Mouse (Mus musculus): ENCODE measurements at regions not wholly inside any gene's neighbourhood (a gene's known extent, or its start where the extent isn't known, plus 50 kb on each side); places are given as distances from the start of the nearest gene placed in this dataset.

DNA sequence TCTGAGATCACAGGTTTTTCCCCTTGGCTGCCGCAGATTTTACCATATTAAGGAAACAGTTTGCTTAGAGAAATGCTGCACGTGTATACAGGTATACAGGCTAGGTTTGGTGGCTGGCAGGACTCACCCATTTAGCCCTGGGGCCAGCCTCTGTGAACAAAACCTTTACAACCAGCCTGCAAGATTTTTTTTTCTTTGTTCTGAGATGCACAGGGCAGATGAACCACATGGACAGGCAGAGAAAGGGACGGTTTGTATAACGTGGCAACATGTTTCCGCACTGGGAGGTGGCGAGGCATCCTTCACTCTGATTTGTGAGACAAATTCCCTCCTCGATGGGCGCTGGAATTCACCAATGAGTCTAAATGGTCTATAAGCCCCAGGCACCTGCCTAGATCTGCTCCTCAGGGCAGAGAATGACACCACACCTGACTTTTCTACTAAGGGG, 66.1 kb upstream of the Lyplal1 start:
- Histone ChIP-seq H3K4me1 (ENCODE audit: control insufficient read depth, insufficient read depth, low read length) (peaks cover 3% of the 10 kb centered on the region; the same call in 1 of the 2 replicates), H3K4me3 (replicated peaks; ENCODE audit: extremely low read depth, low read depth, low read length) (no peak overlapping the region)
- TF ChIP-seq CTCF (IDR thresholded peaks at IDR 0.05; ENCODE audit: insufficient read depth, low read length) = no peak
- TF ChIP-seq POLR2A (IDR thresholded peaks at IDR 0.05; ENCODE audit: borderline replicate concordance, extremely low read depth, low read depth, low read length) = no peak
- 67% methylated on average over 8 of the region's 8 CpGs for WGBS
- peak; percentile 5 for DNase-seq

DNA sequence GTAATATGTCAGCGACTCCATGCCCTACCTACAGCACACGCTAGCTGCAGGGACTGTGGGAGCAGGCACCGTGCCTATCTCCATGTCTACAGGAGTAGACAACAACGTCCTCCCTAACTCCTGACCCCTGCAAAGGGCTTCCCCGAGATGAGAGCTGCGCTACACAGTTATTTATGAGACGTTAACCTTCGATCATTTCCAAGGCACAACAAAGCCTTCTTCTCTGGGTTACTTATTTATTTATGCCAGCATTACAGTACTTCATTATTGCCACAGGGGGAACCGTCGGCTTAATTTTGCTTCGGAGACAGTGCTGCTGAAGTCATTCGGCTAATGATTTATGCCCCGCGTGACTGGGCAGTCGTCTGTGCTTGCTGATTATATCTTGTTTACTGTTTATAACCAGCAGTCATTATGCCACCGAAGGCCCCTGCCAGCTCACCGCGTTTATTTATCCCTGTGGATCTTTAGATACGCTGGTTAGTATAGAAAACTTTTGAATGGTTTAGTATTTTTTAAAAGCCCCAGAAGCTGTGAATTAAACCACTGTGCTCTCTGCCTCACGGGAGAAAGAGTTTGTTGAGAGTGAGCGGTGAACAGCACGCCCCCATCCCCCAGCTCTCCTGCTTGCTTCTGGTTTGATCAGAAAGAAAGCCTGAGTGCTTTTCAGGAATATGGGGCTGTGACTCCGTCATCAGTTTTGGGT, 65.5 kb upstream of the Lyplal1 start:
- peaks cover 3% of the 10 kb centered on the region; the same call in 1 of the 2 replicates for H3K4me1 ChIP-seq (ENCODE audit: control insufficient read depth, insufficient read depth, low read length)
- 11% methylated on average over 23 of the region's 23 CpGs for WGBS
- H3K4me3 ChIP-seq (replicated peaks; ENCODE audit: extremely low read depth, low read depth, low read length) = peak overlapping the region; percentile 2
- TF ChIP-seq CTCF (IDR thresholded peaks at IDR 0.05; ENCODE audit: insufficient read depth, low read length) (peak; percentile 44; the same call in 1 of the 2 replicates), POLR2A (IDR thresholded peaks at IDR 0.05; ENCODE audit: borderline replicate concordance, extremely low read depth, low read depth, low read length) (no peak)
- DNase-seq = peak; percentile 40

DNA sequence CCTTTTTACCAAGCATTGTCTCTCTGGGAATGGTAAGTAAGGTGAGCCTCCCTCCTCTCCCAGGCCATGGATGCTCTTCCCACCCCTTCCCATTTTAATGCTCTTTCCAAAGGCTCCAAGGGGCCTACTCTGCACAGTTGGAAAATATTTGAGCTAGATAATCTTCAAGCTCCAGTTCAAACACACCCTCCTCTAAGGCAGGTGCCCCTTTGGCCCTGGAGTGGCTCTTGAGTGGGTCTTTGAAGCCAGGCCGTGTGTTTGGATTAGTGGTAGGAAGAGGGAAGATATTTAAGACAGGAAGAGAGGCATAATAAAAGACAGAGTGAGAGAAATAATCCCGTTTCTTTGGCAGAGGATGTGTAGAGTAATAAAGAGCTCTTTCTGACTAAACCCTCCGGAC, 59.9 kb upstream of the Lyplal1 start:
- Histone ChIP-seq H3K4me1 (ENCODE audit: control insufficient read depth, insufficient read depth, low read length) (no peaks in the 10 kb centered on the region), H3K4me3 (replicated peaks; ENCODE audit: extremely low read depth, low read depth, low read length) (no peak overlapping the region)
- WGBS = 46% methylated on average over 3 of the region's 3 CpGs
- TF ChIP-seq POLR2A (IDR thresholded peaks at IDR 0.05; ENCODE audit: borderline replicate concordance, extremely low read depth, low read depth, low read length) (no peak), CTCF (IDR thresholded peaks at IDR 0.05; ENCODE audit: insufficient read depth, low read length) (no peak)
- DNase-seq = no peak

DNA sequence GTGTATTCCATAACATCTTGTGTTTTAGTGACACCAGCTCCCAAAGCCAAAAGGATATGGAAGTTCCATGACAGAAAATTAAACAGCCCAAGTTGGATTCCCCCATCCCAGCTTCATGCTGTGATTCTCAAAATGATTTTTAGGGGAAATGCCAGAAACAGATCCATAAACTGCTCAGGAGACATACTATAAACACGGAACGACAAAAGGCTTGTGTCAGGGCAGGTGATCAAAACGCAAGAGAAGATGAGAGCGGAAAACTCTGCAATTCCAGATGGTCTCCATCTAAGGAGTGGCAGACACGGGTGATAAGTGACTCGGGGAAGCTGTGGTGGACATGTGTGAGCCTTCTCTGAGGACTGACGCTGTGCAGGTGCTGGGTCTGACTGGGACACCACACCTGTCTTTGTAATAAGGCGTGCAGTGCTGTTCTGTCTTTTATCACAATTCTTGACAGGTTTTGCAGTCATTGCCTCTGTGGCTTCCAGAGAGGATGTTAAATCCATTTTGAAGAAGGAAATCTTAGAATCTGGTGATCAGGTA, 56.4 kb upstream of the Lyplal1 start:
- TF ChIP-seq CTCF (IDR thresholded peaks at IDR 0.05; ENCODE audit: insufficient read depth, low read length) (no peak), POLR2A (IDR thresholded peaks at IDR 0.05; ENCODE audit: borderline replicate concordance, extremely low read depth, low read depth, low read length) (no peak)
- H3K4me1 ChIP-seq (ENCODE audit: control insufficient read depth, insufficient read depth, low read length) = no peaks in the 10 kb centered on the region
- H3K4me3 ChIP-seq (replicated peaks; ENCODE audit: extremely low read depth, low read depth, low read length) = no peak overlapping the region
- no peak for DNase-seq
- WGBS = 56% methylated on average over 8 of the region's 8 CpGs

DNA sequence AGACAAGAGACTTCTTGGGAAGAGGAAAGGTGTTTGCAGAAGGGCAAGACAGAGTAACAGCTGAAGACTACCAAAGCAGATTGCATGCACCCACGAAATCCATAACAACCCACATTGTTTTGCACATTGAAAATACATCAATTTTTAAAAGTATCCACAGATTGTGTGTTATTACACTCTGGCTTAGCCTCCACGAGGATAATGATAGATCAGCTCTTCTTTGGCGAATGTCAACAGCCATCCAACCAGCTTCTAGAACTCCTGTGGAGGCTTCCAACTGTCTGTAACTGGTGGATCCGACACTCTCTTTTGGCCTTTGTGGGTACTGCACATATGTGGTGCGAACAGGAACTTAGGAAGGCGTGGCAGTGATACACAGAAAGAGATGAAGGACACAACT, 54.6 kb upstream of the Lyplal1 start:
- Histone ChIP-seq H3K4me3 (replicated peaks; ENCODE audit: extremely low read depth, low read depth, low read length) (no peak overlapping the region), H3K4me1 (ENCODE audit: control insufficient read depth, insufficient read depth, low read length) (no peaks in the 10 kb centered on the region)
- no peak for TF ChIP-seq POLR2A (IDR thresholded peaks at IDR 0.05; ENCODE audit: borderline replicate concordance, extremely low read depth, low read depth, low read length)
- TF ChIP-seq CTCF (IDR thresholded peaks at IDR 0.05; ENCODE audit: insufficient read depth, low read length) = no peak
- WGBS = 84% methylated on average over 6 of the region's 6 CpGs
- DNase-seq = no peak

Measured in lung, adult 2 months (tissue).